Mouse (Mus musculus): ENCODE data around the gene Nol4l. TPM values are rescaled to one million over a fixed set of nuclear protein-coding genes. Genes with fewer than 3 reads are reported as not detected.

Nol4l gene
- 1 to 10 TPM in 1 of 2 experiments, under 1 TPM in 1; 0.94 to 1.0 TPM for total RNA-seq (2021)
- long read RNA-seq, experiment 1: 0 reads
- long read RNA-seq, experiment 2: 0 reads

GRCm38 (mm10) chr2:153529931-153530766 lies at the start of gene Nol4l:
Gene Nol4l, minus strand, starts transcription at chr2:153529971.
- DNase-seq: no peak
- intact Hi-C loops (cut with DNase I): loop anchor here (10.0 kb wide), 1 partner anchor 55 kb away; no protein-coding TSS in a partner anchor

DNA sequence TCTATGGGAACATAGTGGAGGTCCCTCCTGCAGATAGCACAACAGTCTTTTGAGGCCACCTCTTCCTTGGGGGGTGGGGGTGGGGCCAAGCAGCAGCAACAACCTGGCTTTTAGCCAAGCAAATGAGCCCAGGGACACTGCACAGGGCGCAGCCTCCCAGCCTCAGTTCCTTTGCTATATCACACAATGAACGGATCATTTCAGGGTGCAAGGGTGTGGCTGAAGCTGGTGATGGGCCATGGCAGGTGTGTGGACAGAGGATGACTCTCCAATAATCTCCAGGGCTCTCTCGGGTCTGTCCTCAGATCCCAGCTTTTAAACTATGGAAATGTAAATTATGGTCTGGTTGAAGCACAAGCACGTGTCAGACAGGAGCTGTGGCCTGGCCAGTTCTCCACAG lies 47.4 kb upstream of the Nol4l start:
- no peak for DNase-seq
- intact Hi-C loops (cut with DNase I): no loop called here

DNA sequence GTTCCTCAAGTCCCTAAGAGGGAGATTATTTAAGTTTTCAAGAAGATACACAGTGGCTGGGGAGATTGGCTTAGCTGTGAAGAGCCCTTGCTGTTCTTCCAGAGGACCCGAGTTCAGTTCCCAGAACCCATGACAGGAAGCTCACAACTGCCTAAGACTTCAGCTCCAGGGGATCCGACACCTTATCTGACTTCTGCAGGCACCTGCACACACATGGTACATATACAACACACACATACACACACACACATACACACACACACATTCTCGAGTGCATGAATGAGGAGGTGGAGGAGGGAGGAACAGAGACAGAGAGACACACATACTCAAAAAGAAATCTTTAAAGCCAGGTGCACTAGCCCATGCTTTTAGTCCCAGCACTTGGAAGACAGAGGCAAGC lies 46.4 kb upstream of the Nol4l start:
- intact Hi-C loops (cut with DNase I): no loop called here
- no peak for DNase-seq

DNA sequence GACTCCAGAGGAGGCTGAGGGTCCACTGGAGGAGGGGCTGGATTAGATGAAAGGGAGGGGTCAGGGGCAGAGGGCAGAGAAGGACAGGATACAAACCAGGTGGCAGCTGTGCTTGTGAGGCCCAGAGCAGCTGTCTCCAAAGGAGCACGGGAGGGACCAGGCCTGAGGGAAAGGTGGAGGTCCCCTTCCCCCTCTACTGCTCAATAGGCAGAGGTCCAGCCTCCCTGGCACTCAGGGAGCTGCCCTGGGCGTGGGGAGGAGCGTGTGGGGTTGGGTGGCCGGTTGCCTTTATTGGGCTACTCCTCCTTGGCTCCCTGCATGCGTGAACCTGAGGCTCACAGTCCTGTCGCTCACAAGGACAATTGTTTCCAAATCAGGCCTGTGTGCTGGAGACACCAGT lies 45.8 kb upstream of the Nol4l start:
- DNase-seq: no peak
- intact Hi-C loops (cut with DNase I): no loop called here

GRCm38 (mm10) chr2:153573101-153573500 lies 43.3 kb upstream of the Nol4l start:
- intact Hi-C loops (cut with DNase I): no loop called here

DNA sequence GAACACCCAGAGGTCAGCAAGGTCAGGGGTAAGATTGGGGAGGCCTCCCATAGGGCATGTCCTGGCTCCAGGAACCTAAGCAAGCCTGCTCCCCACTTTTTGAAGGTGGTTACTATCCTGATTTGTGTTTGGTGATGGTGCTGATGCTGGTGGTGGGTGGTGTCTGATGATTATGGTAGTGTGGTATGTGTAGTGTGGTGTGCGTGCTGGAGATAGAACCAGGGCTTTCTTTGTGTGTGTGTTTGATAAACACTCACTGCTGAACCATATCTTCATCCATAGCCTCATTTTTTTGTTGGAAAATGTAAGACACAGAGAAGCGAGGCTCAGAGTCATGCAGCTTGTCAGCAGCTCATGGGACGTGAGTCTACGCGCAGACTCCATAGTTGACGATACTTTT lies 38.8 kb upstream of the Nol4l start:
- no peak for DNase-seq
- intact Hi-C loops (cut with DNase I): no loop called here

More at GRCm38 (mm10) chr2:153573101-153573500, 43.3 kb upstream of the Nol4l start:
- no peak for DNase-seq

DNA sequence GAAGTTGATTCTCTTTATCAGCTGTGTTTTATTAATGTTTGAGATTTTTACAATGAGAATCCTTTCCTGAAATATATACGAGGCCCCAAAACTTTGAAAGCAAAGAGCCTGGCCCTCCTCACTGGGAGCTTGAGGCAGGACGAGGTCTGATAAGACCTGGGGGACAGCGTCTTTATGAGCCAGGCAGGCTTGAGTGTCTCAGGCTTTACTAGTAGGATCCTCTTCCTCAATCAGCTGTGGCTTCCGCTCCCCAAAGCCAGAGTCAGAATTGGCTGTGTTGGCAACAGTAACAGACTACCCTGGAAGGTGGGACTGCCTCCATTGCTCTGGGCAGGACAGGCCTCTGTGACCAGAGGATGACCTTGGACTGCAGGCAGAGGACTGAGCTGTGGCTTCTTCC lies 38.2 kb upstream of the Nol4l start:
- intact Hi-C loops (cut with DNase I): no loop called here
- no peak for DNase-seq

DNA sequence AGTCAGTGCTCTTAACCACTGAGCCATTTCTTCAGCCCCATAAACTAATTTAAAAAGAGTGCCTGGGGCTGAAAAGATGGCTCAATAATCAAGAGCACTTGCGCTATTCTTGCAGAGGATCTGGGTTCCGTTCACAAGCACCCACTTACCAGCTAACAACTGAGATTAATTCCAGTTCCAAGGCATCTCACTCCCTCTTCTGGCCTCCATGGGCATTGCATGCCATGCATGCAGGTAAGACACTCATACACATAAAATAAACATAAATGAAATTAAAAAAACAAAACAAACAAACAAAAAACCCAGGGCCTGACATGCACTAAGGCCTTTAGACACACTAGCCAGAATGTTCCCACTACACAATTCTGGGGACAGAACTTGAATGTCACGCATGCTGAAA lies 34.6 kb upstream of the Nol4l start:
- DNase-seq: no peak
- intact Hi-C loops (cut with DNase I): no loop called here

- no peak for DNase-seq
- intact Hi-C loops (cut with DNase I): no loop called here
Observed at GRCm38 (mm10) chr2:153561564-153561963, 31.8 kb upstream of the Nol4l start.

DNA sequence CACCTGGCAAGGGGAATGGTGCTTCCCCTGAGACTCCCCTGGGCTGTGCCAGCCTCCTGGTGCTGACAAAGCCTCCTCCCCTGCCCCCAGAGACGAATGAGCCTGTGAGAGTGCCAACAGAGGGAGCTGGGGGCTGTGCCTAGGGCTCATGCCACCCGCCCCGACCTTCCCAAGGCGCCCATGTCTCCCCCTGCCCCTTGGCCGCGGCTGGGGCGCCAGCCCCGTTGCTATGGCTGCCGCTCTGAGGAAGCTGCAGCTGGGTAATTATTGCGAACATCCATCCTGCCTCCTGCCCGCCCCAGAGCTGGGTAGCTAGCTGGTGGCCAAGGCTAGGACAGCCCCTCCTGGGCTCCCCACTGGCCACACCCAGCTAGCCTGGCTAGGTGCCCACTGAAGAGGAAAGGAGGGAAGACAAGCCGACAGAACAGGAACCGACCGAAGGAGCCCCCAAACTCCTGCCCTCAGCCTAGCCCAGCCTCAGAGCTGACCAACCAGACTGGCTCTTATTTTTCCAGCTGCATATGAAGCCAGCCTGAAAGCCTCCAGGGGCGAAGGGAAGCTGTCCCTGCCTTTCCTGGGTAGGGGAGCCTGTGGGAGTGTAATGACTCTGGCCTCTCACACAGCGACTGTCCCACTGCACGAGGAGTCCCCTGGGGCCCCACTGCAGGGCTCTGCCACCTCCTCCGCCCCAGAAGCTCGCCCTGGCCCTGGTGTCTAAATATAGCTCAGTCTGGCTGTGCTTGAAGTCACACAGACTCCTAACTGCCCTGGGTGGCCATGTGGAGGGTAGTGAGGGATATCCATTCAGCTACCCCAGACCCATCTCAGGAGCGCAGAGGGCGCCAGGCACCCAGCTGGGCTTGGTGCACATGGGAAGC lies 31.1 kb upstream of the Nol4l start:
- intact Hi-C loops (cut with DNase I): no loop called here
- no peak for DNase-seq

DNA sequence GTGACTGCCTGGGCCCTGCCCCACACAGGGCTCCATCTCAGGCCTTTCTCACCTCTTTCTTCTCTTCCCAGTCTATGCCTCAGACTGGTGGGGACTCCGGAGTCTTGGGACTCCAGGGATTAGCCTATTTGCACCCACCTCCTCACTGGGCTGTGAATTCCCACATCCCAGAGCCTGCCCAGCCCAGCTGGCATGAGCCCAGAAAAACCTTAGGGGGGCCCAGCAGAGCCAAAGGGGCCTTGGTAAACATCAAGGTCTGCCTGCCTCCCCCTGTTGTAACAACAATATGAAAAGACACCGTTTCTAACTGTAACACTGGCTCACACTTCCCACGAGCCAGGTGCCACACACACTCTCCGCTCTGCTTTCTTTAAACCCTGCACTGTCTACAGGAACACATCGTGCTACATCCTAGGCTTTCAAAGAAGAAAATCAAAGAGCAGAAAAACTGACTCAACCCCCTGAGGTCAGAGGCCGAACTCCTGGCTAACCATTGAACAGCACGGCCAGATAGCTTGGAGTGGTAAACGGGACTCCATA lies 29.9 kb upstream of the Nol4l start:
- intact Hi-C loops (cut with DNase I): no loop called here
- DNase-seq: no peak

DNA sequence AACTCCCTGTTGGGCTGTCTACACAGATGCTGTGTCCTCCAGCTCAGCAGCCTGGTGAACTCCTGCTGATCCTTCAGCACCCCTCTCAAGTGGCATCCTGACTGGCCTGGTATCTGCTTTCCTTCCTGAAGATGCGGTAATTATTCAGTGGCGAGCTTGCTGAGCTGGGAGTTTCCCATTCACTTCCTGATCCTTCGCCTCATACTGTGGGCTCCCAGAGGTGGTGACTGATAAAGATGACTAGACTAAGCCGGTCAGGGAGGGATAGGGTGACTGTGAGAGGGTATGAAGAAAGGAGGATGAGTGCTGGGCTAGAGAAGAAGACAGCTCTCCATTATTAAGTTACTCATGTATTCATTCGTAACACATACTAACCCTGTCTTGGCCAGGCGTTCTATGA lies 28.7 kb upstream of the Nol4l start:
- intact Hi-C loops (cut with DNase I): no loop called here
- DNase-seq: no peak

DNA sequence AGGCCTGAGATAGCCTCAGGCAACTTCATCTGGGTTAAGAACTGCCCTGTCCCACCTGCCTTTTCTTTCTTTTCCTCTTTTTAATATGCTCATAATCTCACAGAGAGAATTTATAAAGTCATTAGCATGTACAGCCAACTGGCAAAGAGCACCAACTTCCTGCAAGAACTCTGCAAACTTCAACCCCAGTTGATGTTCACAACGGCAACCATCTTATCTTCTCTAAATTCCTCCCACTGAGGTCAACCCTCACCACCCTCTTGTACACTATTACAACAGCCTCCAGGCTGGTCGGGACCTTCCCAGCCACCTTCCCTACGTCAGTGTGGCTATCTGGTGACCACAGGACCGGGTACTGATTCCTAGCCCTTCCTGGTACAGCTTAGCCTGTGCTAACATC lies 27.5 kb upstream of the Nol4l start:
- intact Hi-C loops (cut with DNase I): no loop called here
- DNase-seq: no peak

DNA sequence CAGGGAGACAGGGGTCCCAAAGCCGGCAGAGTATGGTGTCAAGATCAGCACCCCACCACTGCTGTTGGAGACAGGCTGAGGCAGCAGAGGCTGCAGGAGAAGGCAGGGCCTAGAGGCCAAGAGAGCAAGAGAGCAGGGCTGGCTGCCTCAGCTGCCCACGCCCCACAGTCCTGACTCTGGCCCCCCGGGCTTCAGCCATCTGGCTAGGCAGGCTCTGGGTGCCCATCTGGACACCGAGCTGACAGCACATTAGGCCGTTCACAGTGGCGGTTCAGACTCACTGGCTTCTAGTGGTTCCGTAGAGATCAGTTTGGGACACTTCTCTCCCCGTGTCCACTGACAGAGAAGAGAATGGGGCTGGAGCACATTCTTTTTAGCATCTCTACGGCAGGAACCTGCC lies 26.4 kb upstream of the Nol4l start:
- intact Hi-C loops (cut with DNase I): no loop called here
- no peak for DNase-seq

DNA sequence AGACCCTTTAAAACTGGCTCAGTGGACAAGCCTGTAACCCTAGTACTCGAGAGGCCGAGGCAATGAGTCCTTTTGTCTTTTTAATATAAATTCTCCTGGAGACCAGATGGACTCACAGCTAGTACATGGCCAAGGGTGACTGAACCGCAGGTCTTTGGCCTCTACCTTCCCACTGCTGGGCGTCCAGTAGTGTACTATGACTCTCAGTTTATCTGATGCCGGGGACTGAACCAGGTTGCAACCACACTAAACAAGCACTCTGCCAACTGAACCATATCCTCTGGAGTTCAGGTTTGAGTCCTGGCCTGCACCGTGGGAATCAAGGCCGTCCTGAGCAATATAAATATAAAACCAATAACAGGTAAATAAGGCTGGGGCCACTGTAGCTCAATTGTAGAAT lies 24.8 kb upstream of the Nol4l start:
- intact Hi-C loops (cut with DNase I): no loop called here
- no peak for DNase-seq

- no peak for DNase-seq
- intact Hi-C loops (cut with DNase I): no loop called here
Observed at GRCm38 (mm10) chr2:153549486-153549885, 19.7 kb upstream of the Nol4l start.

GRCm38 (mm10) chr2:153548221-153548923 lies 18.6 kb upstream of the Nol4l start:
- intact Hi-C loops (cut with DNase I): no loop called here
- no peak for DNase-seq

- no peak for DNase-seq
- intact Hi-C loops (cut with DNase I): no loop called here
Observed at GRCm38 (mm10) chr2:153547633-153548032, 17.9 kb upstream of the Nol4l start.

DNA sequence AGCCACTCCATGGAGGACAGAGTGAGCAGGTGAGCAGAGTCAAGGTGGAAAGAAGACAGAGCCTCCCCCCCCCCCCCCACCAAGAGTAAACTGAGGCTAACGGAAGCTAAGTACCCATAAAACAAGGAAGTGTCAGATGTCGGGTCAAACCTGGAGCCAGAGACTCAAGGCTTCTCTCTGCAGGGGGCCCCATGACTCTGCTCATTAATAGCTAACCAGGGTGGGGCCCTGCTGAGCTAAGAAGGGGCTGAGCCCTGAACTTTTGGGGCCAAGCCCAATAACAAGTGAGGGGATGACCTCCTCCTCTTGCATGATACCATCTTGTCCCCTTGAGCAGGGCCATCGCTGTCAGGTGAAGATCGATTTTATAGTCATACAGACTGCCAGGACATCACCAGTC lies 17.2 kb upstream of the Nol4l start:
- DNase-seq: no peak
- intact Hi-C loops (cut with DNase I): no loop called here

GRCm38 (mm10) chr2:153546471-153546870 lies 16.7 kb upstream of the Nol4l start:
- intact Hi-C loops (cut with DNase I): no loop called here
- no peak for DNase-seq

DNA sequence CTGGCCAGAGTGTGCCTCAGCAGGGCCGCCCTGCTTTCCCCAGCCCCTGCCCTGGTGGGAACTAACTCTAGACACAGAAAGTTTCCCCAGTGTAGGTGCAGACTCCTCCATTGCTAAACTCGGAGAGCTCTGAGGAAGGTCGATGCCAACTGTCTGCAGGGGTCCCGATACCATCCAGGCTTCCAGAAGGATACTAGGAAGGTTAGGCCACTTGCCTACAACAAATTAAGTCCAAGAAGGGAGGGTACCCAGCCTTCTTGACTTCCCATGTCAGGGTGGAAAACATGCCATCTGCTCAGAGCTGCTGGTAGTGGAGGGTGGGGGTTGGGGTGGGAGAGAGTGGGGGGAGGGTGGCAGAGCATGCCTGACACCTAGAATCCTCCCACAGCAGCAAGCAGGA lies 15.0 kb upstream of the Nol4l start:
- intact Hi-C loops (cut with DNase I): no loop called here
- no peak for DNase-seq
